Mouse (Mus musculus) limb, embryonic 13.5 days (tissue): ENCODE measurements at regions not wholly inside any gene's neighbourhood (a gene's known extent, or its start where the extent isn't known, plus 50 kb on each side); places are given as distances from the start of the nearest gene placed in this dataset.
"Not testable (repeated sequence)": the region's sequence is repeated elsewhere in the genome, so short reads cannot be mapped to it uniquely, and the experiment has no call there.

ENCODE experiments used
- ATAC-seq: fragments of 200-750 bp; cut with Nextera tagmentation; 2 replicates; pipeline ENCODE4 v1.8.0; 2017; ENCODE audit warnings: low read depth, moderate number of reproducible peaks, moderate TSS enrichment; ENCODE audit not compliant: low FRiP score
- H3K27ac ChIP-seq: fragments of 300-500 bp; sonication (generic); 2 replicates; pipeline ENCODE4 v1.5.1; 2015; ENCODE audit warnings: inconsistent platforms, mild to moderate bottlenecking, moderate library complexity
- H3K27me3 ChIP-seq: fragments of 300-500 bp; sonication (generic); 2 replicates; pipeline ENCODE4 v1.6.1; 2015; ENCODE audit warnings: mild to moderate bottlenecking, inconsistent platforms
- H3K36me3 ChIP-seq: fragments of 300-500 bp; sonication (generic); 2 replicates; pipeline ENCODE4 v1.6.1; 2015; ENCODE audit warnings: inconsistent platforms, mild to moderate bottlenecking, moderate library complexity
- H3K4me1 ChIP-seq: fragments of 300-500 bp; sonication (generic); 2 replicates; pipeline ENCODE4 v1.6.1; 2015; ENCODE audit warnings: inconsistent platforms
- H3K4me2 ChIP-seq: fragments of 300-500 bp; sonication (generic); replicated peaks from 2 replicates; pipeline ENCODE4 v1.6.1; 2015; ENCODE audit warnings: inconsistent platforms, mild to moderate bottlenecking, moderate library complexity
- H3K4me3 ChIP-seq: fragments of 300-500 bp; sonication (generic); 2 replicates; pipeline ENCODE4 v1.5.1; 2015; ENCODE audit warnings: moderate library complexity, mild to moderate bottlenecking, inconsistent platforms
- H3K9ac ChIP-seq: fragments of 300-500 bp; sonication (generic); 2 replicates; pipeline ENCODE4 v1.6.1; 2015; ENCODE audit warnings: mild to moderate bottlenecking, inconsistent platforms
- H3K9me3 ChIP-seq: fragments of 300-500 bp; sonication (generic); 2 replicates; pipeline ENCODE4 v1.6.1; 2016; ENCODE audit warnings: inconsistent platforms
- WGBS: fragments of 180-500 bp; shearing (Covaris S2); methylation state at CpG from one replicate; pipeline ENCODE4 v1.1.7; 2015; 5-methylcytosine and 5-hydroxymethylcytosine counted together

GRCm38 (mm10) chr10:99320797-99321196 is 57.8 kb downstream of the Dusp6 start:
- WGBS, result 77% methylated on average over 8 of the region's 8 CpGs
- no peak overlapping the region for H3K9ac ChIP-seq
- H3K27me3 ChIP-seq, result no peaks in the 10 kb centered on the region
- H3K4me1 ChIP-seq, result no peaks in the 10 kb centered on the region
- ATAC-seq, result no peak
- H3K4me3 ChIP-seq, result no peak overlapping the region
- no peak overlapping the region for H3K27ac ChIP-seq
- H3K36me3 ChIP-seq, result no peaks in the 10 kb centered on the region
- H3K4me2 ChIP-seq, result no peak overlapping the region
- H3K9me3 ChIP-seq, result no peaks in the 10 kb centered on the region

GRCm38 (mm10) chr10:99323358-99323757 is 60.3 kb downstream of the Dusp6 start:
- Histone ChIP-seq H3K36me3 (no peaks in the 10 kb centered on the region), H3K4me1 (no peaks in the 10 kb centered on the region), H3K4me2 (no peak overlapping the region), H3K27ac (no peak overlapping the region), H3K9me3 (no peaks in the 10 kb centered on the region), H3K27me3 (no peaks in the 10 kb centered on the region), H3K4me3 (no peak overlapping the region), H3K9ac (no peak overlapping the region)
- 65% methylated on average over 8 of the region's 8 CpGs for WGBS
- ATAC-seq, result no peak

- Histone ChIP-seq H3K4me1 (peaks cover 7% of the 10 kb centered on the region), H3K4me3 (no peak overlapping the region), H3K9ac (no peak overlapping the region), H3K4me2 (no peak overlapping the region), H3K36me3 (no peaks in the 10 kb centered on the region), H3K27me3 (no peaks in the 10 kb centered on the region), H3K27ac (no peak overlapping the region), H3K9me3 (no peaks in the 10 kb centered on the region)
- ATAC-seq, result no peak
- WGBS, result 93% methylated on average over 2 of the region's 2 CpGs
Observed at GRCm38 (mm10) chr10:99327501-99327900, 64.5 kb downstream of the Dusp6 start.

- Histone ChIP-seq H3K9ac (no peak overlapping the region), H3K4me1 (peaks cover 7% of the 10 kb centered on the region), H3K36me3 (no peaks in the 10 kb centered on the region), H3K27me3 (no peaks in the 10 kb centered on the region), H3K9me3 (no peaks in the 10 kb centered on the region), H3K4me3 (no peak overlapping the region), H3K4me2 (no peak overlapping the region), H3K27ac (no peak overlapping the region)
- ATAC-seq, result no peak
- 88% methylated on average over 8 of the region's 8 CpGs for WGBS
Observed at GRCm38 (mm10) chr10:99328568-99328967, 65.5 kb downstream of the Dusp6 start.

- WGBS, result 87% methylated on average over 6 of the region's 6 CpGs
- Histone ChIP-seq H3K9ac (no peak overlapping the region), H3K4me1 (peaks cover 7% of the 10 kb centered on the region), H3K27ac (no peak overlapping the region), H3K4me3 (no peak overlapping the region), H3K4me2 (no peak overlapping the region), H3K36me3 (no peaks in the 10 kb centered on the region), H3K9me3 (no peaks in the 10 kb centered on the region), H3K27me3 (no peaks in the 10 kb centered on the region)
- ATAC-seq, result no peak
Observed at GRCm38 (mm10) chr10:99329469-99329868, 66.4 kb downstream of the Dusp6 start.

- H3K27me3 ChIP-seq, result no peaks in the 10 kb centered on the region
- no peaks in the 10 kb centered on the region for H3K9me3 ChIP-seq
- no peak overlapping the region for H3K27ac ChIP-seq
- no peak overlapping the region for H3K4me3 ChIP-seq
- no peak overlapping the region for H3K9ac ChIP-seq
- peaks cover 7% of the 10 kb centered on the region for H3K4me1 ChIP-seq
- H3K36me3 ChIP-seq, result no peaks in the 10 kb centered on the region
- WGBS, result 19% methylated on average over 7 of the region's 7 CpGs
- ATAC-seq, result no peak
- H3K4me2 ChIP-seq, result no peak overlapping the region
Observed at GRCm38 (mm10) chr10:99330519-99330918, 67.5 kb downstream of the Dusp6 start.

GRCm38 (mm10) chr10:99331876-99332275 is 68.8 kb downstream of the Dusp6 start:
- Histone ChIP-seq H3K27ac (no peak overlapping the region), H3K36me3 (no peaks in the 10 kb centered on the region), H3K4me2 (no peak overlapping the region), H3K9ac (no peak overlapping the region), H3K4me3 (no peak overlapping the region), H3K27me3 (no peaks in the 10 kb centered on the region), H3K4me1 (peaks cover 7% of the 10 kb centered on the region), H3K9me3 (no peaks in the 10 kb centered on the region)
- 92% methylated on average over 12 of the region's 12 CpGs for WGBS
- no peak for ATAC-seq

GRCm38 (mm10) chr10:99333831-99334230 is 70.8 kb downstream of the Dusp6 start:
- H3K4me3 ChIP-seq, result no peak overlapping the region
- H3K27me3 ChIP-seq, result no peaks in the 10 kb centered on the region
- ATAC-seq, result no peak
- H3K4me1 ChIP-seq, result peaks cover 7% of the 10 kb centered on the region
- H3K4me2 ChIP-seq, result no peak overlapping the region
- 82% methylated on average over 5 of the region's 5 CpGs for WGBS
- no peak overlapping the region for H3K27ac ChIP-seq
- H3K36me3 ChIP-seq, result no peaks in the 10 kb centered on the region
- no peaks in the 10 kb centered on the region; the same call in 1 of the 2 replicates for H3K9me3 ChIP-seq
- no peak overlapping the region for H3K9ac ChIP-seq

GRCm38 (mm10) chr10:99336091-99336490 is 73.1 kb downstream of the Dusp6 start:
- no peaks in the 10 kb centered on the region; the same call in 1 of the 2 replicates for H3K9me3 ChIP-seq
- no peak overlapping the region for H3K27ac ChIP-seq
- H3K4me2 ChIP-seq, result no peak overlapping the region
- no peak for ATAC-seq
- no peak overlapping the region for H3K9ac ChIP-seq
- H3K27me3 ChIP-seq, result no peaks in the 10 kb centered on the region
- H3K36me3 ChIP-seq, result no peaks in the 10 kb centered on the region
- H3K4me3 ChIP-seq, result no peak overlapping the region
- no peaks in the 10 kb centered on the region for H3K4me1 ChIP-seq
- WGBS, result 63% methylated on average over 4 of the region's 4 CpGs

GRCm38 (mm10) chr10:99338790-99339189 is 75.8 kb downstream of the Dusp6 start:
- H3K27me3 ChIP-seq, H3K4me2 ChIP-seq, H3K9ac ChIP-seq, H3K4me1 ChIP-seq, ATAC-seq, H3K4me3 ChIP-seq, H3K27ac ChIP-seq, H3K36me3 ChIP-seq, H3K9me3 ChIP-seq: not testable (repeated sequence)
- WGBS, result 94% methylated on average over 8 of the region's 11 CpGs

- not testable (repeated sequence) for H3K4me2 ChIP-seq, H3K36me3 ChIP-seq, H3K9me3 ChIP-seq, H3K27ac ChIP-seq, H3K27me3 ChIP-seq, H3K4me3 ChIP-seq, H3K9ac ChIP-seq, ATAC-seq, H3K4me1 ChIP-seq
- WGBS, result 94% methylated on average over 14 of the region's 19 CpGs
Observed at GRCm38 (mm10) chr10:99339291-99339912, 76.4 kb downstream of the Dusp6 start.

GRCm38 (mm10) chr10:99340057-99340456 is 77.0 kb downstream of the Dusp6 start:
- not testable (repeated sequence) for H3K4me1 ChIP-seq, H3K36me3 ChIP-seq, H3K27me3 ChIP-seq, ATAC-seq, H3K27ac ChIP-seq, H3K9ac ChIP-seq, H3K4me2 ChIP-seq, H3K4me3 ChIP-seq, H3K9me3 ChIP-seq
- no CpG with 5 or more reads among the region's 25 CpGs for WGBS

- WGBS, result 42% methylated on average over 3 of the region's 3 CpGs
- no peaks in the 10 kb centered on the region for H3K9me3 ChIP-seq
- no peak overlapping the region for H3K9ac ChIP-seq
- H3K4me3 ChIP-seq, result no peak overlapping the region
- H3K27me3 ChIP-seq, result no peaks in the 10 kb centered on the region
- H3K36me3 ChIP-seq, result no peaks in the 10 kb centered on the region
- H3K4me1 ChIP-seq, result peaks cover 13% of the 10 kb centered on the region
- no peak overlapping the region for H3K27ac ChIP-seq
- no peak overlapping the region for H3K4me2 ChIP-seq
- ATAC-seq, result no peak
Observed at GRCm38 (mm10) chr10:99349125-99349716, 86.2 kb downstream of the Dusp6 start.
